Mouse (Mus musculus) intestine, embryonic 14.5 days (tissue): Measurements from ENCODE around the gene 4930572O03Rik. TPM values are rescaled to one million over a fixed set of nuclear protein-coding genes. Genes with fewer than 3 reads are reported as not detected.
A peak's percentile ranks its signal among the peaks of the same experiment; 100 is the strongest.
"Not testable (repeated sequence)": the region's sequence is repeated elsewhere in the genome, so short reads cannot be mapped to it uniquely, and the experiment has no call there.

Experiments used
- ATAC-seq: fragments of 200-750 bp; cut with Nextera tagmentation; replicated peaks from 2 replicates; pipeline ENCODE4 v1.8.0; 2017; ENCODE audit warnings: low read depth, moderate number of reproducible peaks, moderate TSS enrichment, moderate library complexity; ENCODE audit not compliant: low FRiP score, low TSS enrichment
- DNase-seq: peaks from one replicate; pipeline ENCODE4 v3.0.0-alpha.2; 2018; ENCODE audit warnings: low spot score
- H3K27ac ChIP-seq: fragments of 300-500 bp; sonication (generic); 2 replicates; pipeline ENCODE4 v1.5.1; 2014; ENCODE audit warnings: low read depth, mild to moderate bottlenecking, control low read depth
- H3K27me3 ChIP-seq: fragments of 300-500 bp; sonication (generic); replicated peaks from 2 replicates; pipeline ENCODE4 v1.6.1; 2014; ENCODE audit warnings: low read length, control low read depth; ENCODE audit not compliant: control insufficient read depth, insufficient read depth
- H3K36me3 ChIP-seq: fragments of 300-500 bp; sonication (generic); 2 replicates; pipeline ENCODE4 v1.6.1; 2014; ENCODE audit warnings: low read length, control low read depth; ENCODE audit not compliant: control insufficient read depth, insufficient read depth
- H3K4me1 ChIP-seq: fragments of 300-500 bp; sonication (generic); replicated peaks from 2 replicates; pipeline ENCODE4 v1.6.1; 2014; ENCODE audit warnings: low read length, control low read depth, mixed read lengths; ENCODE audit not compliant: control insufficient read depth, insufficient read depth
- H3K4me2 ChIP-seq: fragments of 300-500 bp; sonication (generic); 2 replicates; pipeline ENCODE4 v1.6.1; 2014; ENCODE audit warnings: low read length
- H3K4me3 ChIP-seq: fragments of 300-500 bp; sonication (generic); 2 replicates; pipeline ENCODE4 v1.5.1; 2014; ENCODE audit warnings: low read depth, low read length, control low read depth, mixed read lengths
- H3K9ac ChIP-seq: fragments of 300-500 bp; sonication (generic); 2 replicates; pipeline ENCODE4 v1.6.1; 2014; ENCODE audit warnings: mild to moderate bottlenecking, low read length
- H3K9me3 ChIP-seq: fragments of 300-500 bp; sonication (generic); 2 replicates; pipeline ENCODE4 v1.6.1; 2016; ENCODE audit warnings: low read length, control low read depth; ENCODE audit not compliant: control insufficient read depth
- WGBS: fragments of 180-500 bp; shearing (Covaris S2); extraction: QIAGEN DNeasy Blood & Tissue Kit; methylation state at CpG from one replicate; pipeline ENCODE4 v1.1.7; 2014; 5-methylcytosine and 5-hydroxymethylcytosine counted together
- polyA plus RNA-seq: library from polyadenylated mRNA; unstranded; fragments of >200 nt; fragmentation: Nextera tagmentation; extraction: Ambion mirVana; gene quantifications from 2 replicates; pipeline ENCODE4 v1.2.1, GENCODE M21; 2014

Gene 4930572O03Rik
- polyA plus RNA-seq, 1 experiment from 2014 or later, result not detected

- H3K36me3 ChIP-seq, H3K27ac ChIP-seq, H3K4me2 ChIP-seq, H3K4me1 ChIP-seq, H3K27me3 ChIP-seq, H3K9me3 ChIP-seq, H3K9ac ChIP-seq, H3K4me3 ChIP-seq: not testable (repeated sequence)
- DNase-seq (peak; percentile 55), ATAC-seq (peak; percentile 78; the same call in 1 of the 2 replicates)
- WGBS, result 69% methylated on average over 13 of the region's 13 CpGs
These were observed 23.4 kb upstream of the 4930572O03Rik start for GRCm38 (mm10) chr5:15679980-15680949.

GRCm38 (mm10) chr5:15678907-15679306, 22.0 kb upstream of the 4930572O03Rik start:
- H3K4me2 ChIP-seq, H3K4me3 ChIP-seq, H3K9ac ChIP-seq, ATAC-seq, H3K4me1 ChIP-seq, H3K36me3 ChIP-seq, H3K27me3 ChIP-seq, H3K27ac ChIP-seq, H3K9me3 ChIP-seq: not testable (repeated sequence)
- DNase-seq, result peak; percentile 50
- 73% methylated on average over 2 of the region's 2 CpGs for WGBS

- not testable (repeated sequence) for H3K4me3 ChIP-seq, H3K27ac ChIP-seq, H3K27me3 ChIP-seq, H3K9ac ChIP-seq, DNase-seq, H3K4me1 ChIP-seq, H3K36me3 ChIP-seq, H3K4me2 ChIP-seq, H3K9me3 ChIP-seq
- WGBS, result 70% methylated on average over 2 of the region's 4 CpGs
- peak; percentile 82; the same call in 1 of the 2 replicates for ATAC-seq
These were observed 20.9 kb upstream of the 4930572O03Rik start for GRCm38 (mm10) chr5:15677750-15678149.

GRCm38 (mm10) chr5:15674429-15675244, 17.8 kb upstream of the 4930572O03Rik start:
- not testable (repeated sequence) for H3K4me1 ChIP-seq, H3K36me3 ChIP-seq, DNase-seq, H3K27me3 ChIP-seq, H3K9ac ChIP-seq, H3K9me3 ChIP-seq, H3K4me3 ChIP-seq, H3K27ac ChIP-seq, H3K4me2 ChIP-seq
- ATAC-seq, result peak; percentile 78
- 91% methylated on average over 5 of the region's 8 CpGs for WGBS

- not testable (repeated sequence) for H3K9ac ChIP-seq, H3K27ac ChIP-seq, H3K9me3 ChIP-seq, H3K4me2 ChIP-seq, H3K36me3 ChIP-seq, ATAC-seq, H3K27me3 ChIP-seq, DNase-seq, H3K4me1 ChIP-seq, H3K4me3 ChIP-seq
- WGBS, result 65% methylated on average over 2 of the region's 2 CpGs
These were observed 17.1 kb upstream of the 4930572O03Rik start for GRCm38 (mm10) chr5:15673989-15674388.

- 86% methylated on average over 7 of the region's 18 CpGs for WGBS
- H3K4me1 ChIP-seq, H3K27me3 ChIP-seq, H3K4me2 ChIP-seq, H3K9me3 ChIP-seq, ATAC-seq, DNase-seq, H3K4me3 ChIP-seq, H3K27ac ChIP-seq, H3K36me3 ChIP-seq, H3K9ac ChIP-seq: not testable (repeated sequence)
These were observed 13.9 kb upstream of the 4930572O03Rik start for GRCm38 (mm10) chr5:15670789-15671188.

GRCm38 (mm10) chr5:15663847-15664246, 7.0 kb upstream of the 4930572O03Rik start:
- H3K4me3 ChIP-seq, H3K27ac ChIP-seq, H3K36me3 ChIP-seq, DNase-seq, H3K4me1 ChIP-seq, H3K27me3 ChIP-seq, ATAC-seq, H3K9me3 ChIP-seq, H3K4me2 ChIP-seq, H3K9ac ChIP-seq: not testable (repeated sequence)
- 75% methylated on average over 7 of the region's 7 CpGs for WGBS

GRCm38 (mm10) chr5:15652334-15652733, 4.5 kb downstream of the 4930572O03Rik start:
- 74% methylated on average over 2 of the region's 2 CpGs for WGBS
- H3K4me2 ChIP-seq, ATAC-seq, H3K4me3 ChIP-seq, H3K9me3 ChIP-seq, H3K36me3 ChIP-seq, H3K27ac ChIP-seq, H3K9ac ChIP-seq, H3K4me1 ChIP-seq, H3K27me3 ChIP-seq: not testable (repeated sequence)
- DNase-seq, result peak; percentile 41
